Mouse (Mus musculus) lung, postnatal 14 days (tissue): ENCODE results near the gene Wfs1.

Experiments used
- DNase-seq: peaks from one replicate; pipeline ENCODE4 v3.0.0; 2021

Wfs1 gene

GRCm38 (mm10) chr5:36923826-36924700 lies 64.9 kb downstream of the Wfs1 start:
- DNase-seq, result no peak

DNA sequence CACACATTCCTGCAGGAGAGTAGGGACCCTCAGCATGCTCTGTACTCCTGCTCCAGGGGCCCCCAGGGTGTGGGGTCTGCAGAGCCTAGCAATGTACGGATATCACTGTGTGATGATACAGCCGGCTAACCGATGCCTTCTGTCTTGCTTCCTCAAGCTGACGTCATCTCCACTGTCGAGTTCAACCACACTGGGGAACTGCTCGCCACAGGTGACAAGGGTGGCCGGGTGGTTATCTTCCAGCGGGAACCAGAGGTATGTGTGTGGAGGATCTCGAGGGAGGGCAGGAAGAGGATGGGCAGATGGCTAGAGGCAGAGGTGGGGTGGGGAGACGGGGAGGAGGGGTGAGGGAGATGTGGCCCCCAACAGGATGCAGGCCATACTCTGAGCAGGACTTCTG lies 66.2 kb downstream of the Wfs1 start:
- DNase-seq, result no peak

- DNase-seq, result no peak
Observed at GRCm38 (mm10) chr5:36921871-36922270, 67.1 kb downstream of the Wfs1 start.

- peak; percentile 5 for DNase-seq
Observed at GRCm38 (mm10) chr5:36920072-36920471, 68.9 kb downstream of the Wfs1 start.

GRCm38 (mm10) chr5:36918016-36918415 lies 71.0 kb downstream of the Wfs1 start:
- DNase-seq, result no peak

- no peak for DNase-seq
Observed at GRCm38 (mm10) chr5:36917245-36917644, 71.8 kb downstream of the Wfs1 start.

DNA sequence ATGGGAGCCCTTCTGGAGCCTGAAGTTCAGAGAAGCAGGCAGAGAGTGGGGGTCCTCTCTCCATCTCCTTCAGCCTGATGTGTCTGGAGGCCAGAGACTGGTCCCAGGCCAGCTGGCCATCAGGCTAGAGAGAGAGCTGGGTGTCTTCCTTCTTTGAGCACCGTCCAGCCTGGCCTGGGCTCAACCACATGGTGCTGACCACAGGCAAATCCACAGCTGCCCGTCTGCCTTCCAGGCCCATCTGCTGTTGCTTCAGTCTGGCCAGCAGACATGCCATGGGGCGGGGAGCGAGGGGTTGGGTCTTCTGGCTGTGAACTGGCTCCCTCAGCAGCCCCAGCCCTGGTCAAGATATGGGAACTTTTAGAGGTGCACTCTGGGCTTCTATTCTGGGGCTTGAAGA lies 72.4 kb downstream of the Wfs1 start:
- no peak for DNase-seq
